Mouse (Mus musculus) thymus, adult 2 months (tissue): ENCODE measurements around the gene Tulp2. TPM values are rescaled to one million over a fixed set of nuclear protein-coding genes. Genes with fewer than 3 reads are reported as not detected.
A peak's percentile ranks its signal among the peaks of the same experiment; 100 is the strongest.

Source experiments
- DNase-seq: peaks from one replicate; pipeline ENCODE4 v3.0.0; 2021
- H3K27ac ChIP-seq: fragments of 200-500 bp; 2 replicates; pipeline ENCODE4 v1.5.1; 2012; ENCODE audit warnings: low read length, control low read depth; ENCODE audit not compliant: control insufficient read depth, insufficient read depth
- H3K27me3 ChIP-seq: fragments of 200-500 bp; 2 replicates; pipeline ENCODE4 v1.6.1; 2012; ENCODE audit warnings: mild to moderate bottlenecking, low read length, moderate library complexity, mixed read lengths; ENCODE audit not compliant: control insufficient read depth, insufficient read depth
- H3K36me3 ChIP-seq: fragments of 200-500 bp; 2 replicates; pipeline ENCODE4 v1.6.1; 2012; ENCODE audit warnings: mild to moderate bottlenecking, low read length, moderate library complexity; ENCODE audit not compliant: control insufficient read depth, insufficient read depth
- H3K4me1 ChIP-seq: fragments of 200-500 bp; replicated peaks from 2 replicates; pipeline ENCODE4 v1.6.1; 2012; ENCODE audit warnings: low read length; ENCODE audit not compliant: control insufficient read depth, insufficient read depth
- H3K4me3 ChIP-seq: fragments of 200-500 bp; 2 replicates; pipeline ENCODE4 v1.5.1; 2012; ENCODE audit warnings: mild to moderate bottlenecking, low read length, control low read depth, moderate library complexity; ENCODE audit not compliant: control insufficient read depth, insufficient read depth
- CTCF ChIP-seq: fragments of 200-500 bp; IDR thresholded peaks from 2 replicates; pipeline ENCODE4 v1.5.1; 2012; ENCODE audit warnings: mild to moderate bottlenecking, control low read depth, low read length, moderate library complexity, borderline replicate concordance; ENCODE audit not compliant: control insufficient read depth, poor library complexity, insufficient read depth; ENCODE audit errors: extremely low read depth
- POLR2A ChIP-seq: fragments of 200-500 bp; IDR thresholded peaks from 2 replicates; pipeline ENCODE4 v1.6.1; 2012; ENCODE audit warnings: mild to moderate bottlenecking, low read length, control low read depth, moderate library complexity; ENCODE audit not compliant: control insufficient read depth, poor library complexity, insufficient read depth; ENCODE audit errors: extremely low read depth
- WGBS: fragments of 180-500 bp; shearing (Covaris S2); methylation state at CpG from one replicate; pipeline ENCODE4 v1.1.7; 2018; 5-methylcytosine and 5-hydroxymethylcytosine counted together
- polyA plus RNA-seq: library from polyadenylated mRNA; depleted of rRNA; stranded (reverse); fragments of >200 nt; gene quantifications from 2 replicates; pipeline ENCODE4 v1.2.3, GENCODE M21; 2012

Gene Tulp2
- polyA plus RNA-seq, 1 experiment = 3.0 TPM

GRCm38 (mm10) chr7:45486761-45487415 lies 5.2 kb downstream of the Tulp2 start, which contains the start of gene Gm45808:
Gene Gm45808, minus strand, starts transcription at chr7:45486811.
- Histone ChIP-seq H3K27ac (no peak within 1 kb of the TSS), H3K4me3 (no peak within 1 kb of the TSS), H3K4me1 (peaks cover 10% of the 10 kb centered on the region), H3K27me3 (no peaks in the 10 kb centered on the region), H3K36me3 (no peaks in the 10 kb centered on the region)
- DNase-seq = no peak
- TF ChIP-seq CTCF = no peak
- no peak for TF ChIP-seq POLR2A
- 91% methylated on average over 12 of the region's 12 CpGs for WGBS

GRCm38 (mm10) chr7:45487861-45488292 lies 6.2 kb downstream of the Tulp2 start:
- H3K4me1 ChIP-seq = peaks cover 10% of the 10 kb centered on the region
- H3K4me3 ChIP-seq = no peak overlapping the region
- DNase-seq = no peak
- no peaks in the 10 kb centered on the region for H3K27me3 ChIP-seq
- no peak for TF ChIP-seq POLR2A
- TF ChIP-seq CTCF = no peak
- H3K27ac ChIP-seq = no peak overlapping the region
- WGBS = 90% methylated on average over 11 of the region's 11 CpGs
- no peaks in the 10 kb centered on the region for H3K36me3 ChIP-seq

DNA sequence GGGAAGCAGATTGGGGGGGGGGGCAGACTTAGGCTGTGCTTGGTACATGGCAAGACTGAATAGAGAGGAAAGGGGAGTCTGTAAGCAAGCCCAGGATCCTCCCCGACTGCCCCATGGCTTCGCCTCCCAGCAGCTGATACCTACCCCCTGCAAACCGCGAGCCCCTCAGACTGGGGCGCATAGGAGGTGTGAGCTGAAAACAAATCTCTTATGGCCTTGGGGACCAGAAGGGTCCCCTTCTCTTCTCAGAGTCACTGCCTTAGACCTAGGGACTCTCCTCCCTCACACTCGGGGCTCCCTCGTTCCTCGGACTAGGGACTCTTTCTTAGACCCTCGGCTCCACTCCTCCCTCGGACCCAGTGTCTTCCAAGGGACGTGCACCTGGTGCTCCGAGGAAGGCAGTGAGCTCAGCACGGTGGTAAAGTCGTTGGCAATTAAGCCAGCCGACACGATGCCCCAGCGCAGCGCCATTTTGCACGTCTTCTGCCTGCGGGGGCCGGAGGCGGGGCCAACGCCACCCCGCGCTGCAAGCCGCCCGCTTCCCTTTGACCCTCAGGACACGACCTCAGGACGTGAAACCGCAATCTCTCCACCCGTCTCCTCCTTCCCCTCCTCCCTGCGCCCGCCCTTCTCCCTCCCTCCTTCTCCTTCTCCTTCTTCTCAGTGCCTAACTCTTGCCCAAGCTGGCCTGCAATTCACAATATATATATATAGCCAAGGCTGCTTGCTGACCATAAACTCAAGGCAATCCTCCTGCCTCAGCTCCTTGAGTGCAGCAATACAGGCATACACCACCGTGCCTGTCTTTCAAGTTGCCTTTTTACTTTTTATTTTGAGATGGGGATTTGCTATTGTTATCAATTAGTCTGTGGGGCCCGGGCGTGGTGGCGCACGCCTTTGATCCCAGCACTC lies 6.9 kb downstream of the Tulp2 start, which contains the start of gene Dhdh:
Gene Dhdh (minus strand): TSS at position 513 of the 912 bp plus-strand sequence.
- DNase-seq = peak; percentile 33
- WGBS = 17% methylated on average over 38 of the region's 38 CpGs

GRCm38 (mm10) chr7:45489578-45489977 lies 7.9 kb downstream of the Tulp2 start:
- TF ChIP-seq POLR2A = no peak
- no peak for TF ChIP-seq CTCF

More for the DNA sequence above, 6.9 kb downstream of the Tulp2 start, which contains the start of gene Dhdh:
- Histone ChIP-seq H3K4me1 (peaks cover 10% of the 10 kb centered on the region), H3K27ac (no peak within 1 kb of the TSS), H3K27me3 (no peaks in the 10 kb centered on the region), H3K36me3 (no peaks in the 10 kb centered on the region), H3K4me3 (peak within 1 kb of the TSS; percentile 38)
- TF ChIP-seq POLR2A = no peak
- TF ChIP-seq CTCF = no peak

GRCm38 (mm10) chr7:45490822-45491221 lies 9.1 kb downstream of the Tulp2 start:
- no peak overlapping the region for H3K27ac ChIP-seq
- 71% methylated on average over 9 of the region's 9 CpGs for WGBS
- peaks cover 10% of the 10 kb centered on the region for H3K4me1 ChIP-seq

More at GRCm38 (mm10) chr7:45489578-45489977, 7.9 kb downstream of the Tulp2 start:
- 92% methylated on average over 7 of the region's 7 CpGs for WGBS
- no peaks in the 10 kb centered on the region for H3K27me3 ChIP-seq
- H3K4me1 ChIP-seq = peaks cover 10% of the 10 kb centered on the region
- H3K36me3 ChIP-seq = no peaks in the 10 kb centered on the region; the same call in none of the 2 replicates
- H3K4me3 ChIP-seq = no peak overlapping the region
- H3K27ac ChIP-seq = no peak overlapping the region
- no peak for DNase-seq

GRCm38 (mm10) chr7:45491264-45491663 lies 9.6 kb downstream of the Tulp2 start:
- H3K4me1 ChIP-seq = peaks cover 10% of the 10 kb centered on the region
- 25% methylated on average over 3 of the region's 3 CpGs for WGBS
- H3K27ac ChIP-seq = no peak overlapping the region
- DNase-seq = no peak
- no peaks in the 10 kb centered on the region for H3K27me3 ChIP-seq
- H3K4me3 ChIP-seq = no peak overlapping the region
- no peaks in the 10 kb centered on the region; the same call in none of the 2 replicates for H3K36me3 ChIP-seq
- TF ChIP-seq CTCF (no peak), POLR2A (no peak)

More at GRCm38 (mm10) chr7:45490822-45491221, 9.1 kb downstream of the Tulp2 start:
- no peak overlapping the region for H3K4me3 ChIP-seq
- H3K36me3 ChIP-seq = no peaks in the 10 kb centered on the region; the same call in none of the 2 replicates
- no peak for DNase-seq
- H3K27me3 ChIP-seq = no peaks in the 10 kb centered on the region
- TF ChIP-seq CTCF (no peak), POLR2A (no peak)
